Mouse (Mus musculus): Measurements from ENCODE around the gene Cyb561d2. TPM values are rescaled to one million over a fixed set of nuclear protein-coding genes. Genes with fewer than 3 reads are reported as not detected.
A peak's percentile ranks its signal among the peaks of the same experiment; 100 is the strongest.
"Not testable (repeated sequence)": the region's sequence is repeated elsewhere in the genome, so short reads cannot be mapped to it uniquely, and the experiment has no call there.

Gene Cyb561d2
- polyA plus RNA-seq, 1 experiment from 2014 or later: 33.9 TPM

DNA sequence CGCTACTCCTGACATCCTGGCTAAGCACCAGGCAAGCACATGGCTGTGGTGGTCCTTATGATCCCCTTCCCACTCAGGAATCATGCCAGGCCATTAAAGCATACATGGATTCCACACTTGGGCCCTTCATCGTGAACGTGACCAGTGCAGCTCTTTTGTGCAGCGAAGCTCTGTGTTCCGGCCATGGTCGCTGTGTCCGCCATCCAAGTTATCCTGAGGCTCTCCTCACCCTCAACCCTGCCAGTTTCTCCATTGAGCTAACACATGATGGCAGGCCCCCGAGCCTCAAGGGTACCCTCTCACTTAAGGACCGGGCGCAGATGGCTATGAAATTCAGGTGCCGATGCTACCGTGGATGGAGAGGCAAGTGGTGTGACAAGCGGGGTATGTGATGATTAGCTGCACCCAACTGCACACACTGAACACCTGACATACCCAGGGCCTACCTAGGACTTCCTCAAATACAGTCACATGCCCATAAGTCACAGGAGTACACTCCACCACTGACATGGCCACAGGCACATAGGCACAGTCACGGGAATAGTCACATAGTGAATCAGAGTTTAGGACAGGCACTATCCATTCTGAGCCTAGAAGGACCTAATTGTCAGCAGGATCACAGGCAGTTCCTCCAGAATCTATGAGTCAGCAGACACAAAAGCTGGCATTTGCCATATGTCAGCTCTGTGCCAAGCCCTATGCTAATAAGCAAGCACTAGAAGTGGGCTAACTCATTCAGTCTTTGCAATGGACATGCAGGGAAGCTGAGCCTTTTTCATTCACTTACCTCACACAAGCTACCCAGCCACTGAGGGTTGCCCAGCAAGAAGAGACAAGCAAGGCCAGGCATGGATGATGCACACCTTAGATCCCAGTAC is 37.3 kb upstream of the Cyb561d2 start:
- H3K4me1 ChIP-seq: peaks cover 55% of the 10 kb centered on the region
- peak overlapping the region; percentile 71; the same call in 1 of the 2 replicates for H3K4me3 ChIP-seq (replicated peaks)
- peak overlapping the region; percentile 93; the same call in 1 of the 2 replicates for H3K4me2 ChIP-seq
- peaks cover 24% of the 10 kb centered on the region for H3K36me3 ChIP-seq
- no peak for ATAC-seq (replicated peaks; ENCODE audit: low FRiP score)
- H3K27ac ChIP-seq: peak overlapping the region; percentile 96
- H3K27me3 ChIP-seq: no peaks in the 10 kb centered on the region
- H3K9me3 ChIP-seq (replicated peaks): no peaks in the 10 kb centered on the region
- 95% methylated on average over 14 of the region's 14 CpGs for WGBS
- H3K9ac ChIP-seq: no peak overlapping the region

DNA sequence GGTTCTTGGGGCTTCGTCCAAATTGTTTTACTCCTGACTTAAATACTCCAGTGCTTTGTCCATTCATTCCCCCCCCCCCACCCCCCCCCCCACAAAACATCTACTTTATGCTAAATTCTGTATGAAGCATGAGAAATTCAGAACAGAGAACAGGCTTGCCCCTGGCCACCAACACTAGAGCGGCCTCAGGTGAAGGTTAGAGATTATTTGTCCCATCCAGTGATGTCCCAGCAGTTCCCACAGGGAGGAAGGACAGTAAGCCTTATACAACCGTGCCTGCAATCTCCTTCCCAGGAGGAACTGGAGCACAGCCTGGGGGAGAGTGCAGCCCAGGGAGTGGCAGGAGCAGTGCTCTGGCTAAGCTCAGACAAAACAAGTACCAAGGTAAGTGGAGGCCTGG is 36.6 kb upstream of the Cyb561d2 start, which contains the start of gene Naa80:
TSS of gene Naa80 (plus strand) at position 301 of the 400 bp plus-strand sequence.
- no peak within 1 kb of the TSS for H3K9ac ChIP-seq
- no peaks in the 10 kb centered on the region for H3K9me3 ChIP-seq (replicated peaks)
- 80% methylated on average over 3 of the region's 3 CpGs for WGBS
- peak within 1 kb of the TSS; percentile 93; the same call in 1 of the 2 replicates for H3K4me2 ChIP-seq
- H3K4me3 ChIP-seq (replicated peaks): peak within 1 kb of the TSS; percentile 71; the same call in 1 of the 2 replicates
- no peak for ATAC-seq (replicated peaks; ENCODE audit: low FRiP score)
- peak within 1 kb of the TSS; percentile 96 for H3K27ac ChIP-seq
- H3K4me1 ChIP-seq: peaks cover 55% of the 10 kb centered on the region
- no peaks in the 10 kb centered on the region for H3K27me3 ChIP-seq
- peaks cover 22% of the 10 kb centered on the region for H3K36me3 ChIP-seq

DNA sequence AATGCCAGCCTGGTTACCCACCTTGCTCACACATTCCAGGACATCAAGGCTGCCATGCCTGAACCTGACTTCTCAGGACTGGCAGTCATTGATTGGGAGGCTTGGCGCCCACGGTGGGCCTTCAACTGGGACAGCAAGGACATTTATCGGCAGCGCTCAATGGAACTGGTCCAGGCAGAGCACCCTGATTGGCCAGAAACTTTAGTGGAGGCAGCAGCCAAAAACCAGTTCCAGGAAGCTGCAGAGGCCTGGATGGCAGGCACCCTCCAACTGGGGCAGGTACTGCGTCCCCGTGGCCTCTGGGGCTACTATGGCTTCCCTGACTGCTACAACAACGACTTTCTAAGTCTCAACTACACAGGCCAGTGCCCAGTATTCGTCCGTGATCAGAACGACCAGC is 35.9 kb upstream of the Cyb561d2 start:
- Histone ChIP-seq H3K27ac (no peak overlapping the region), H3K4me1 (peaks cover 55% of the 10 kb centered on the region), H3K36me3 (peaks cover 22% of the 10 kb centered on the region), H3K9me3 (replicated peaks) (no peaks in the 10 kb centered on the region), H3K27me3 (no peaks in the 10 kb centered on the region), H3K4me2 (0 out of 2 replicates have a peak overlapping the region, but pooled peaks have one; percentile 60), H3K9ac (no peak overlapping the region), H3K4me3 (replicated peaks) (no peak overlapping the region)
- WGBS: 92% methylated on average over 10 of the region's 10 CpGs
- no peak for ATAC-seq (replicated peaks; ENCODE audit: low FRiP score)

DNA sequence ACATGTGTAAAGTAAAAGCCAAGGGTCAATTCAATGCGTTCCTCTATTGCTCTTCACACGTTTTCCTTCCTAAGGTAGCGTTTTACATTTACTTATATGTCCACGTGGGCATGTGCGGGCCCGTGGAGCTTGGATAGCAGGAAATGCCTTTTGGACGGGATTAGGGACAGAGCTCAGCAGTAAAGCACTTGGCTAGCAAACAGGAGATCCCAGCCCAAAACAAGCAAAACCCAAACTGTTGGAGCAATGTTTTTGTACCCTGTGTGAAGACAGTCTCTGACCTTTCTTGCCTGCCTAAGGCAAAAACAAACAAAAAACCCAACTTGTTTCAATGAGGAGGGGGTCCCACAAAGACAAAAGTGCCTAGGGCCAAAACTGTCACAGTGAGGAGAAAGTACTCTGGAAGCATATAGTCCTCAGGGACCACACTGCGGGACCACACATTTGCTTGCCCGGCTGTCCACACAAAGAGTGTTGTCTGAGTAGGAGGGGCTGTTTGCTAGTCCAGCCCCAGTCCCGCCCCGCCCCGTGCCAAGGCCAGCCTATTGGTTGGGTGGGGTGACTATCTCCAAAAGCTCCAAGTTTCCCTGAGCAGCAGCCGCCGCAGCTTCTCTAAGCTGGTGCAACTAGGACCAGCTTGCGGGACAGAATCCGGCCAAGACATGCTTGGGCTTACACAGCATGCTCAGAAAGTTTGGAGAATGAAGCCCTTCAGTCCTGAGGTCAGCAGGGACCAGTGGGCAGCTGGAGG is 34.5 kb upstream of the Cyb561d2 start, which contains the start of gene Hyal1:
TSS of gene Hyal1 (plus strand) at position 571 of the 751 bp plus-strand sequence.
- H3K4me1 ChIP-seq: peaks cover 51% of the 10 kb centered on the region
- peak within 1 kb of the TSS; percentile 60 for H3K4me2 ChIP-seq
- H3K4me3 ChIP-seq (replicated peaks): peak within 1 kb of the TSS; percentile 42
- no peaks in the 10 kb centered on the region for H3K9me3 ChIP-seq (replicated peaks)
- 21% methylated on average over 16 of the region's 16 CpGs for WGBS
- H3K36me3 ChIP-seq: peaks cover 33% of the 10 kb centered on the region
- peak within 1 kb of the TSS; percentile 76 for H3K27ac ChIP-seq
- no peaks in the 10 kb centered on the region for H3K27me3 ChIP-seq
- peak within 1 kb of the TSS; percentile 38; the same call in 1 of the 2 replicates for H3K9ac ChIP-seq
- peak; percentile 76 for ATAC-seq (replicated peaks; ENCODE audit: low FRiP score)

DNA sequence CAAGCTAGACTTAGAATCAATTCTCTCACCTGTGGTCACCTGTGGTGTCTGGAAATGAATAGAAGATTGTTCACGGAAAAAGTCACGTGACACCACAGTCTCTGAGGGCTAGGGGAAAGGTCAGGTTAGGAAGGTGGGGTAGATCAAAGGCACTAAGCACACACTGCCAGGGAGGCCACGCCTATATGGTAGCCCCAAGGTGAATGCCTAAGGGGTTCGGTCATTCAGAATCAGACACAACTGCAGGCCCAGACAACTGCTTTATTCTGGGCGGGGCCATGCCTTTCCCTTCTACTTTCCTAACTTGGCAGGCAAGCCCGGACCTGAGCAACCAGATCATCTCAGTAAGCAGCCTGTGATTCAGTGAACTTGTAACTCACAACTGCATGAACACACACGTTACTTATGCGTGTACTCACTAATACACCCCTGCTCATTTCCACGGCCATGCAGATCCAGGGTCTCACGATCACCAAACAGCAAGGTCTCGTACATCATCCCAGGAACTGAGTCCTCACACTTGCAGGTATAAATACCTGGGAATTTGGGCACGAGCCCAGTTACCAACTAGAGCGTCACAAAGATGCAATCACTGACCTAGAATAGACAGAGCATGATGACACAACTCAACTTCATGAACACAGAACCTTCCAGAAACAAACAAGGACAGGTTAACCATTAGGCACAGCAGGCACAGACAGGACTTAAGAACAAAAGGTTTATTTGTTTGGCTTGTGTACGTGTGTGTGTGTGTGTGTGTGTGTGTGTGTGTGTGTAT is 33.8 kb upstream of the Cyb561d2 start:
- Histone ChIP-seq H3K9me3 (replicated peaks) (no peaks in the 10 kb centered on the region), H3K27me3 (no peaks in the 10 kb centered on the region), H3K4me1 (peaks cover 52% of the 10 kb centered on the region), H3K4me2 (peak overlapping the region; percentile 60; the same call in 1 of the 2 replicates), H3K9ac (no peak overlapping the region), H3K36me3 (peaks cover 40% of the 10 kb centered on the region), H3K27ac (peak overlapping the region; percentile 76), H3K4me3 (replicated peaks) (no peak overlapping the region)
- no peak for ATAC-seq (replicated peaks; ENCODE audit: low FRiP score)
- 75% methylated on average over 14 of the region's 14 CpGs for WGBS

DNA sequence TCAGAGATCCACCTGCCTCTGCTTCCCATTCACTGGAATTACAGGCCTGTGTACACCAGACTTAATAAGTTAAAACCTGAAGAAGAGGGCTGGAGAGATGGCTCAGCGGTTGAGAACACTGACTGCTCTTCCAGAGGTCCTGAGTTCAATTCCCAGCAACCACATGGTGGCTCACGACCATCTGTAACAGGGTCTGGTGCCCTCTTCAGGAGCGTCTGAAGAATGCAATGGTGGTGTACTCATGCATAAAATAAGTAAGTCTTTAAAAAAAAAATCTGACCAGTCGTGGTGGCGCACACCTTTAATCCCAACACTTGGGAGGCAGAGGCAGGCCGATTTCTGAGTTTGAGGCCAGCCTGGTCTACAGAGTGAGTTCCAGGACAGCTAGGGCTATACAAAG is 31.8 kb upstream of the Cyb561d2 start:
- Histone ChIP-seq H3K4me1 (peaks cover 53% of the 10 kb centered on the region), H3K36me3 (peaks cover 46% of the 10 kb centered on the region)
- H3K27me3 ChIP-seq; H3K9me3 ChIP-seq (replicated peaks); ATAC-seq (replicated peaks; ENCODE audit: low FRiP score); H3K9ac ChIP-seq; H3K4me3 ChIP-seq (replicated peaks); H3K27ac ChIP-seq; H3K4me2 ChIP-seq: not testable (repeated sequence)
- WGBS: 82% methylated on average over 6 of the region's 6 CpGs

DNA sequence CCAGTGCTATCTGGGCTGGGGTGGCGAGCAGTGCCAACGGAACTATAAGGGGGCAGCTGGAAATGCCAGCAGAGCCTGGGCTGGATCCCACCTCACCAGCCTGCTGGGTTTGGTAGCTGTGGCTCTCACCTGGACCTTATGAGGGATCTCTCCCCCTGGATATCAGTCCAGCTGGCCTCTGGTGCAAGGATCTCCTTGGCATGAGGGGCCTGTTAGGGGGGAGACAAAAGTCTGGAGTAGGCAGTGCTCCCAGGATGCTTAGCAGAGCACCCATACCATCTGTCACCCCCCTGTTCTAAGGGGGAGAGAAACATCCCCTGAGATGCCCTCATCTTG is 30.3 kb upstream of the Cyb561d2 start:
- Histone ChIP-seq H3K27ac (no peak overlapping the region), H3K27me3 (no peaks in the 10 kb centered on the region), H3K36me3 (peaks cover 46% of the 10 kb centered on the region), H3K4me2 (no peak overlapping the region), H3K4me3 (replicated peaks) (no peak overlapping the region), H3K9me3 (replicated peaks) (no peaks in the 10 kb centered on the region), H3K4me1 (peaks cover 54% of the 10 kb centered on the region), H3K9ac (no peak overlapping the region)
- ATAC-seq (replicated peaks; ENCODE audit: low FRiP score): no peak
- 94% methylated on average over 2 of the region's 2 CpGs for WGBS

DNA sequence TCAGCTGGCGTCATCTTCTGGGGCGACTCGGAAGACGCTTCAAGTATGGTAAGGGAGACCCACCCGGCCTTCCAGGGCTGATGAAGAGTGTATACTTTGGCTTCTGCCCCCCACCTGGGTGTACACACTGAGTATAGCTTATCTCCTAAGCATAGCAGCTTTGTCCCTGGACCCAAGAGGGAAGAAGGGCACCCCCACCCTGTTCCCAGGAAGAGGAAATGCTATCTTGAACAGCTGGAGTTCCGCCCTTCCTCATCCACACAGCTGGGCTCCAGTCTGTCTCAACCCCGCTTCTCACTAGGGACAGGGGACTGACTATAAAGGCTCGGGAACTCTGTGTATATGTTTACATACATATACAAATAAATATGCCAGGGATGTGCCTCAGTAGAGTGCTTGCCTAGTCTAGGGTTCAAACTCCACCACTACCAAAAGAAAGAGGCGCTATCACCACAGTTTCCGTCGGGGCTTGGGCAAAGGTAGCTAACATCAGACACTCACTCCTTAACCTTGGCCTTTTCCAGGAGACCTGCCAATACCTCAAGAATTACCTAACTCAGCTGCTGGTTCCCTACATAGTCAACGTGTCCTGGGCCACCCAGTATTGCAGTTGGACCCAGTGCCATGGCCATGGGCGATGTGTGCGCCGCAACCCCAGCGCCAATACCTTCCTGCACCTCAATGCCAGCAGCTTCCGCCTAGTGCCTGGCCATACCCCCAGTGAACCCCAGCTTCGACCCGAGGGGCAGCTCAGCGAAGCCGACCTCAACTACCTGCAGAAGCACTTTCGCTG is 29.7 kb upstream of the Cyb561d2 start:
- no peak overlapping the region for H3K9ac ChIP-seq
- H3K36me3 ChIP-seq: peaks cover 46% of the 10 kb centered on the region
- no peak for ATAC-seq (replicated peaks; ENCODE audit: low FRiP score)
- WGBS: 90% methylated on average over 22 of the region's 22 CpGs
- H3K4me2 ChIP-seq: peak overlapping the region; percentile 72
- no peaks in the 10 kb centered on the region for H3K27me3 ChIP-seq
- H3K4me3 ChIP-seq (replicated peaks): peak overlapping the region; percentile 86; the same call in 1 of the 2 replicates
- no peak overlapping the region for H3K27ac ChIP-seq
- no peaks in the 10 kb centered on the region for H3K9me3 ChIP-seq (replicated peaks)
- peaks cover 54% of the 10 kb centered on the region for H3K4me1 ChIP-seq

DNA sequence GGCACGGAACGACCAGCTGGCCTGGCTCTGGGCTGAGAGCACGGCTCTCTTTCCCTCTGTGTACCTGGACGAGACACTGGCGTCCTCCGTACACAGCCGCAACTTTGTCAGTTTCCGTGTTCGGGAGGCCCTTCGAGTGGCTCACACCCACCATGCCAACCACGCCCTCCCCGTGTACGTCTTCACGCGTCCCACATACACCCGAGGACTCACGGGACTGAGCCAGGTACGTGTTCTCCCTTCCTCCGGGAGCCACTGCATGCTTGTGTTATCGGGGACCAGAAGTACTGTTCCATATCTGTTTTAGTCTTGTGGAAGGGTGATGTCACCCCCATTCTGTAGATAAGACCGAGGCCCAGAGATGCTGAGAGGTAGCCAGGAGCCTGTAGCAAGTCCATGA is 28.9 kb upstream of the Cyb561d2 start:
- 90% methylated on average over 21 of the region's 21 CpGs for WGBS
- Histone ChIP-seq H3K36me3 (peaks cover 50% of the 10 kb centered on the region), H3K27ac (no peak overlapping the region), H3K4me1 (peaks cover 54% of the 10 kb centered on the region), H3K4me2 (peak overlapping the region; percentile 72), H3K9ac (peak overlapping the region; percentile 80; the same call in 1 of the 2 replicates), H3K9me3 (replicated peaks) (no peaks in the 10 kb centered on the region), H3K27me3 (no peaks in the 10 kb centered on the region), H3K4me3 (replicated peaks) (peak overlapping the region; percentile 86)
- ATAC-seq (replicated peaks; ENCODE audit: low FRiP score): no peak

DNA sequence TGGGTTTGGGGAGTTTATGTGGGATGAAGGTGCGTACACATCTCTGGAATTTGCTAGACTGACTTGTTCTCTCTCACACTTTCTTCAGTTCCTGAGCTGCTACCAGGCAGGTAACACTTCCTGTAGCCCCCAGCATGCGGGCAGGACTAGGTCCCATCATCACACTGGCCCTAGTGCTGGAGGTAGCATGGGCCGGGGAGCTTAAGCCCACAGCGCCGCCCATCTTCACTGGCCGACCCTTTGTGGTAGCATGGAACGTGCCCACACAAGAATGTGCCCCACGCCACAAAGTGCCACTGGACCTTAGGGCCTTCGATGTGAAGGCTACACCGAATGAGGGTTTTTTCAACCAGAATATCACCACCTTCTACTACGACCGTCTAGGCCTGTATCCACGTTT is 28.0 kb upstream of the Cyb561d2 start:
- no peak for ATAC-seq (replicated peaks; ENCODE audit: low FRiP score)

DNA sequence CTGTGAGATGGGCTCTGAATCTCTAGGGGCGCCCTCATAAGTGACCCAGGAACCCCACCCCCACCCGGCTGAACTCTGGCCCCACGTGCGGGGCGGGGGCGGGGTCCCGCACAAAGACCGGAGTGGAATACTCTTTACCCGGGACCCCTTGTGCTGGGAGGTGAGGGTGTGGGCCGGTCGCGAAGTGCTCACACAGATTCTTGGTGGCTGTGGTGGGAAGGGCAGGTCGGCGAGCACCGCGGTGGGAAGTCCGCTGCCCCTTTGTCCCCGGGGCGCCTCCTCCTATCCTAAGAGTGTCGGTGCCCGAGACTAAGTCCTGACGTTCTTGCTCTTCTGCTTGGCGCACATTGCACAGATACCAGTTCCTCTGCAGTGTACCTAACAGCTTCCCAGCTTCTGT is 27.3 kb upstream of the Cyb561d2 start:
- WGBS: under 1% methylated on average over 23 of the region's 23 CpGs
- Histone ChIP-seq H3K27me3 (no peaks in the 10 kb centered on the region), H3K4me1 (peaks cover 59% of the 10 kb centered on the region), H3K9ac (peak overlapping the region; percentile 80), H3K9me3 (replicated peaks) (no peaks in the 10 kb centered on the region), H3K4me3 (replicated peaks) (peak overlapping the region; percentile 86), H3K27ac (peak overlapping the region; percentile 89), H3K36me3 (peaks cover 55% of the 10 kb centered on the region), H3K4me2 (peak overlapping the region; percentile 72)
- peak; percentile 17 for ATAC-seq (replicated peaks; ENCODE audit: low FRiP score)

More for the DNA sequence above, 28.0 kb upstream of the Cyb561d2 start:
- Histone ChIP-seq H3K4me2 (peak overlapping the region; percentile 72), H3K27me3 (no peaks in the 10 kb centered on the region), H3K36me3 (peaks cover 55% of the 10 kb centered on the region), H3K9me3 (replicated peaks) (no peaks in the 10 kb centered on the region), H3K4me1 (peaks cover 55% of the 10 kb centered on the region), H3K27ac (peak overlapping the region; percentile 89), H3K9ac (peak overlapping the region; percentile 80), H3K4me3 (replicated peaks) (peak overlapping the region; percentile 86)
- 39% methylated on average over 13 of the region's 13 CpGs for WGBS

All from kidney, embryonic 15.5 days (tissue).